Mouse (Mus musculus): ENCODE data around the gene Scd3. TPM values are rescaled to one million over a fixed set of nuclear protein-coding genes. Genes with fewer than 3 reads are reported as not detected.

The Scd3 gene
- polyA plus RNA-seq, 1 experiment from 2014 or later, result 0.36 TPM

GRCm38 (mm10) chr19:44189056-44189455, 14.0 kb upstream of the Scd3 start:
- H3K27ac ChIP-seq (replicated peaks; ENCODE audit: low read depth, low read length), result no peak overlapping the region
- ATAC-seq (ENCODE audit: low read depth), result no peak
- H3K4me3 ChIP-seq (ENCODE audit: low read depth, low read length), result no peak overlapping the region
- H3K27me3 ChIP-seq (replicated peaks; ENCODE audit: control insufficient read depth, insufficient read depth, low read length), result no peaks in the 10 kb centered on the region
- 74% methylated on average over 4 of the region's 4 CpGs for WGBS
- no peaks in the 10 kb centered on the region for H3K9me3 ChIP-seq (ENCODE audit: control insufficient read depth, low read length)
- peak; percentile 34 for DNase-seq (ENCODE audit: low spot score)
- no peak overlapping the region for H3K9ac ChIP-seq (ENCODE audit: low read depth, low read length)
- H3K4me1 ChIP-seq (ENCODE audit: control insufficient read depth, insufficient read depth, low read length), result no peaks in the 10 kb centered on the region
- H3K36me3 ChIP-seq (ENCODE audit: control insufficient read depth, insufficient read depth, low read length), result no peaks in the 10 kb centered on the region
- H3K4me2 ChIP-seq (ENCODE audit: low read depth, low read length), result no peak overlapping the region

GRCm38 (mm10) chr19:44192342-44192741, 10.7 kb upstream of the Scd3 start, which contains the start of gene Pkd2l1:
Pkd2l1 (minus strand) TSS chr19:44192442.
- no peaks in the 10 kb centered on the region for H3K27me3 ChIP-seq (replicated peaks; ENCODE audit: control insufficient read depth, insufficient read depth, low read length)
- H3K36me3 ChIP-seq (ENCODE audit: control insufficient read depth, insufficient read depth, low read length), result no peaks in the 10 kb centered on the region
- no peak for DNase-seq (ENCODE audit: low spot score)
- no peaks in the 10 kb centered on the region for H3K9me3 ChIP-seq (ENCODE audit: control insufficient read depth, low read length)
- no peak within 1 kb of the TSS for H3K4me2 ChIP-seq (ENCODE audit: low read depth, low read length)
- H3K4me1 ChIP-seq (ENCODE audit: control insufficient read depth, insufficient read depth, low read length), result no peaks in the 10 kb centered on the region
- H3K4me3 ChIP-seq (ENCODE audit: low read depth, low read length), result no peak within 1 kb of the TSS
- ATAC-seq (ENCODE audit: low read depth), result no peak
- no peak within 1 kb of the TSS for H3K27ac ChIP-seq (replicated peaks; ENCODE audit: low read depth, low read length)
- WGBS, result 38% methylated on average over 3 of the region's 3 CpGs
- H3K9ac ChIP-seq (ENCODE audit: low read depth, low read length), result no peak within 1 kb of the TSS

GRCm38 (mm10) chr19:44193906-44194305, 9.2 kb upstream of the Scd3 start:
- no peak overlapping the region for H3K9ac ChIP-seq (ENCODE audit: low read depth, low read length)
- no peak overlapping the region for H3K4me3 ChIP-seq (ENCODE audit: low read depth, low read length)
- H3K9me3 ChIP-seq (ENCODE audit: control insufficient read depth, low read length), result no peaks in the 10 kb centered on the region
- ATAC-seq (ENCODE audit: low read depth) (no peak), DNase-seq (ENCODE audit: low spot score) (peak; percentile 3)
- H3K27me3 ChIP-seq (replicated peaks; ENCODE audit: control insufficient read depth, insufficient read depth, low read length), result no peaks in the 10 kb centered on the region
- WGBS, result 76% methylated on average over 7 of the region's 7 CpGs
- no peak overlapping the region for H3K4me2 ChIP-seq (ENCODE audit: low read depth, low read length)
- no peaks in the 10 kb centered on the region for H3K36me3 ChIP-seq (ENCODE audit: control insufficient read depth, insufficient read depth, low read length)
- no peaks in the 10 kb centered on the region for H3K4me1 ChIP-seq (ENCODE audit: control insufficient read depth, insufficient read depth, low read length)
- H3K27ac ChIP-seq (replicated peaks; ENCODE audit: low read depth, low read length), result no peak overlapping the region

- ATAC-seq (ENCODE audit: low read depth) (no peak), DNase-seq (ENCODE audit: low spot score) (peak; percentile 69)
- WGBS, result 15% methylated on average over 7 of the region's 7 CpGs
- Histone ChIP-seq H3K27me3 (replicated peaks; ENCODE audit: control insufficient read depth, insufficient read depth, low read length) (no peaks in the 10 kb centered on the region), H3K27ac (replicated peaks; ENCODE audit: low read depth, low read length) (no peak overlapping the region), H3K36me3 (ENCODE audit: control insufficient read depth, insufficient read depth, low read length) (no peaks in the 10 kb centered on the region), H3K4me1 (ENCODE audit: control insufficient read depth, insufficient read depth, low read length) (no peaks in the 10 kb centered on the region), H3K4me3 (ENCODE audit: low read depth, low read length) (no peak overlapping the region), H3K9me3 (ENCODE audit: control insufficient read depth, low read length) (no peaks in the 10 kb centered on the region), H3K9ac (ENCODE audit: low read depth, low read length) (no peak overlapping the region), H3K4me2 (ENCODE audit: low read depth, low read length) (no peak overlapping the region)
Measured at GRCm38 (mm10) chr19:44195138-44195537, 7.9 kb upstream of the Scd3 start.

- no peaks in the 10 kb centered on the region for H3K4me1 ChIP-seq (ENCODE audit: control insufficient read depth, insufficient read depth, low read length)
- H3K9ac ChIP-seq (ENCODE audit: low read depth, low read length), result no peak overlapping the region
- no peak overlapping the region for H3K4me2 ChIP-seq (ENCODE audit: low read depth, low read length)
- no peaks in the 10 kb centered on the region for H3K9me3 ChIP-seq (ENCODE audit: control insufficient read depth, low read length)
- no peaks in the 10 kb centered on the region for H3K36me3 ChIP-seq (ENCODE audit: control insufficient read depth, insufficient read depth, low read length)
- WGBS, result 85% methylated on average over 10 of the region's 10 CpGs
- no peaks in the 10 kb centered on the region for H3K27me3 ChIP-seq (replicated peaks; ENCODE audit: control insufficient read depth, insufficient read depth, low read length)
- no peak for DNase-seq (ENCODE audit: low spot score)
- H3K27ac ChIP-seq (replicated peaks; ENCODE audit: low read depth, low read length), result no peak overlapping the region
- no peak overlapping the region for H3K4me3 ChIP-seq (ENCODE audit: low read depth, low read length)
- ATAC-seq (ENCODE audit: low read depth), result no peak
Measured at GRCm38 (mm10) chr19:44197053-44197852, 5.8 kb upstream of the Scd3 start.

GRCm38 (mm10) chr19:44198494-44198893, 4.6 kb upstream of the Scd3 start:
- H3K27ac ChIP-seq (replicated peaks; ENCODE audit: low read depth, low read length), result no peak overlapping the region
- H3K9me3 ChIP-seq (ENCODE audit: control insufficient read depth, low read length), result no peaks in the 10 kb centered on the region
- no peak for ATAC-seq (ENCODE audit: low read depth)
- H3K4me1 ChIP-seq (ENCODE audit: control insufficient read depth, insufficient read depth, low read length), result no peaks in the 10 kb centered on the region
- no peak overlapping the region for H3K9ac ChIP-seq (ENCODE audit: low read depth, low read length)
- no peak overlapping the region for H3K4me2 ChIP-seq (ENCODE audit: low read depth, low read length)
- no peaks in the 10 kb centered on the region for H3K36me3 ChIP-seq (ENCODE audit: control insufficient read depth, insufficient read depth, low read length)
- WGBS, result 81% methylated on average over 6 of the region's 6 CpGs
- peak; percentile 2 for DNase-seq (ENCODE audit: low spot score)
- no peaks in the 10 kb centered on the region for H3K27me3 ChIP-seq (replicated peaks; ENCODE audit: control insufficient read depth, insufficient read depth, low read length)
- no peak overlapping the region for H3K4me3 ChIP-seq (ENCODE audit: low read depth, low read length)

GRCm38 (mm10) chr19:44198964-44199363, 4.1 kb upstream of the Scd3 start:
- H3K27me3 ChIP-seq (replicated peaks; ENCODE audit: control insufficient read depth, insufficient read depth, low read length), result no peaks in the 10 kb centered on the region
- H3K9ac ChIP-seq (ENCODE audit: low read depth, low read length), result no peak overlapping the region
- H3K4me1 ChIP-seq (ENCODE audit: control insufficient read depth, insufficient read depth, low read length), result no peaks in the 10 kb centered on the region
- no peaks in the 10 kb centered on the region for H3K9me3 ChIP-seq (ENCODE audit: control insufficient read depth, low read length)
- WGBS, result 77% methylated on average over 2 of the region's 2 CpGs
- H3K4me3 ChIP-seq (ENCODE audit: low read depth, low read length), result no peak overlapping the region
- H3K4me2 ChIP-seq (ENCODE audit: low read depth, low read length), result no peak overlapping the region
- DNase-seq (ENCODE audit: low spot score) (peak; percentile 10), ATAC-seq (ENCODE audit: low read depth) (no peak)
- H3K36me3 ChIP-seq (ENCODE audit: control insufficient read depth, insufficient read depth, low read length), result no peaks in the 10 kb centered on the region
- H3K27ac ChIP-seq (replicated peaks; ENCODE audit: low read depth, low read length), result no peak overlapping the region

- Histone ChIP-seq H3K36me3 (ENCODE audit: control insufficient read depth, insufficient read depth, low read length) (no peaks in the 10 kb centered on the region), H3K9me3 (ENCODE audit: control insufficient read depth, low read length) (no peaks in the 10 kb centered on the region), H3K27ac (replicated peaks; ENCODE audit: low read depth, low read length) (no peak overlapping the region), H3K4me3 (ENCODE audit: low read depth, low read length) (no peak overlapping the region), H3K4me1 (ENCODE audit: control insufficient read depth, insufficient read depth, low read length) (no peaks in the 10 kb centered on the region), H3K4me2 (ENCODE audit: low read depth, low read length) (no peak overlapping the region), H3K27me3 (replicated peaks; ENCODE audit: control insufficient read depth, insufficient read depth, low read length) (no peaks in the 10 kb centered on the region), H3K9ac (ENCODE audit: low read depth, low read length) (no peak overlapping the region)
- ATAC-seq (ENCODE audit: low read depth) (no peak), DNase-seq (ENCODE audit: low spot score) (no peak)
- 69% methylated on average over 2 of the region's 2 CpGs for WGBS
Measured at GRCm38 (mm10) chr19:44207079-44207478, 4.0 kb downstream of the Scd3 start.

GRCm38 (mm10) chr19:44215255-44215654, 12.2 kb downstream of the Scd3 start:
- no peak overlapping the region for H3K27ac ChIP-seq (replicated peaks; ENCODE audit: low read depth, low read length)
- no peaks in the 10 kb centered on the region for H3K27me3 ChIP-seq (replicated peaks; ENCODE audit: control insufficient read depth, insufficient read depth, low read length)
- H3K36me3 ChIP-seq (ENCODE audit: control insufficient read depth, insufficient read depth, low read length), result no peaks in the 10 kb centered on the region
- no peaks in the 10 kb centered on the region for H3K4me1 ChIP-seq (ENCODE audit: control insufficient read depth, insufficient read depth, low read length)
- no peak overlapping the region for H3K9ac ChIP-seq (ENCODE audit: low read depth, low read length)
- H3K9me3 ChIP-seq (ENCODE audit: control insufficient read depth, low read length), result no peaks in the 10 kb centered on the region
- H3K4me3 ChIP-seq (ENCODE audit: low read depth, low read length), result no peak overlapping the region
- ATAC-seq (ENCODE audit: low read depth), result no peak
- 73% methylated on average over 12 of the region's 12 CpGs for WGBS
- H3K4me2 ChIP-seq (ENCODE audit: low read depth, low read length), result no peak overlapping the region
- DNase-seq (ENCODE audit: low spot score), result no peak
